Mouse (Mus musculus) olfactory bulb, adult 2 months (tissue): ENCODE data around the gene Abcb4.

Experiments
- CTCF ChIP-seq: fragments of 200-500 bp; IDR thresholded peaks from 2 replicates; pipeline ENCODE4 v1.5.1; 2012; ENCODE audit warnings: low read depth, mild to moderate bottlenecking, low read length, moderate library complexity; ENCODE audit not compliant: insufficient read depth
- POLR2A ChIP-seq: fragments of 200-500 bp; IDR thresholded peaks from 2 replicates; pipeline ENCODE4 v1.6.1; 2012; ENCODE audit warnings: mild to moderate bottlenecking, low read depth, low read length, moderate library complexity; ENCODE audit not compliant: insufficient read depth

DNA sequence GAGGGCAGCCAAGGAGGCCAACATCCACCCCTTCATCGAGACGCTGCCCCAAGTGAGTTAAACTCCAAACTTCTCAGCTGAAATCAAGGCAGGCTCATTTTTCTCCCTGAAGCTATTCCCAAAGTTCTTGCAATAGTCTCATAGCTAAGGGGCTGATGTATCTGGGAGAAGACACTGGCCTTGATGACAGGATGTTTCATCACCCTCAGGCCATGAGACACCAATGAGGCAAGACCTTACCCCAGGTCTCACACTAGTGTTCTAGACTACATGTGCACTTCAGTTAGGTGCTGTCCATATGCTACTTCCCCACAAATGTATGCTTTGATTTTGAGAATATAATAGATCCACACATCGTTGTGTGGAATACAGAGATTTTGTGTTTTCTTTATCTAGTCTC is 62.0 kb downstream of the Abcb4 start:
- TF ChIP-seq POLR2A (no peak), CTCF (no peak)
